Mouse (Mus musculus) lung, embryonic 14.5 days (tissue): Measurements from ENCODE around the gene Rab5c. TPM values are rescaled to one million over a fixed set of nuclear protein-coding genes. Genes with fewer than 3 reads are reported as not detected.

Source experiments
- ATAC-seq: fragments of 200-750 bp; cut with Nextera tagmentation; 2 replicates; pipeline ENCODE4 v1.8.0; 2017; ENCODE audit warnings: mild to moderate bottlenecking, moderate TSS enrichment, moderate library complexity; ENCODE audit not compliant: insufficient read depth
- DNase-seq: peaks from one replicate; pipeline ENCODE4 v3.0.0-alpha.2; 2015
- H3K27ac ChIP-seq: fragments of 300-500 bp; sonication (generic); 2 replicates; pipeline ENCODE4 v1.5.1; 2014; ENCODE audit warnings: low read depth, mild to moderate bottlenecking, moderate library complexity
- H3K27me3 ChIP-seq: fragments of 300-500 bp; sonication (generic); 2 replicates; pipeline ENCODE4 v1.6.1; 2014; ENCODE audit warnings: low read length, control low read depth; ENCODE audit not compliant: insufficient read depth
- H3K36me3 ChIP-seq: fragments of 300-500 bp; sonication (generic); 2 replicates; pipeline ENCODE4 v1.6.1; 2014; ENCODE audit warnings: control low read depth; ENCODE audit not compliant: insufficient read depth
- H3K4me1 ChIP-seq: fragments of 300-500 bp; sonication (generic); 2 replicates; pipeline ENCODE4 v1.6.1; 2014; ENCODE audit warnings: antibody characterized with exemption, control low read depth; ENCODE audit not compliant: insufficient read depth
- H3K4me2 ChIP-seq: fragments of 300-500 bp; sonication (generic); 2 replicates; pipeline ENCODE4 v1.6.1; 2014; ENCODE audit warnings: mild to moderate bottlenecking
- H3K4me3 ChIP-seq: fragments of 300-500 bp; sonication (generic); 2 replicates; pipeline ENCODE4 v1.5.1; 2014; ENCODE audit warnings: low read depth, low read length
- H3K9ac ChIP-seq: fragments of 300-500 bp; sonication (generic); 2 replicates; pipeline ENCODE4 v1.6.1; 2014
- H3K9me3 ChIP-seq: fragments of 300-500 bp; sonication (generic); 2 replicates; pipeline ENCODE4 v1.6.1; 2016; ENCODE audit warnings: low read depth, low read length, control low read depth
- CTCF ChIP-seq: IDR thresholded peaks from 2 replicates; pipeline ENCODE4 v1.5.1; 2016; ENCODE audit warnings: antibody characterized with exemption, low read depth
- WGBS: fragments of 180-500 bp; shearing (Covaris S2); extraction: QIAGEN DNeasy Blood & Tissue Kit; methylation state at CpG from one replicate; pipeline ENCODE4 v1.1.7; 2014; 5-methylcytosine and 5-hydroxymethylcytosine counted together
- polyA plus RNA-seq: library from polyadenylated mRNA; unstranded; fragments of >200 nt; fragmentation: Nextera tagmentation; extraction: Ambion mirVana; gene quantifications from 2 replicates; pipeline ENCODE4 v1.2.1, GENCODE M21; 2014

Rab5c gene
- polyA plus RNA-seq, 1 experiment from 2014 or later = 49.9 TPM

DNA sequence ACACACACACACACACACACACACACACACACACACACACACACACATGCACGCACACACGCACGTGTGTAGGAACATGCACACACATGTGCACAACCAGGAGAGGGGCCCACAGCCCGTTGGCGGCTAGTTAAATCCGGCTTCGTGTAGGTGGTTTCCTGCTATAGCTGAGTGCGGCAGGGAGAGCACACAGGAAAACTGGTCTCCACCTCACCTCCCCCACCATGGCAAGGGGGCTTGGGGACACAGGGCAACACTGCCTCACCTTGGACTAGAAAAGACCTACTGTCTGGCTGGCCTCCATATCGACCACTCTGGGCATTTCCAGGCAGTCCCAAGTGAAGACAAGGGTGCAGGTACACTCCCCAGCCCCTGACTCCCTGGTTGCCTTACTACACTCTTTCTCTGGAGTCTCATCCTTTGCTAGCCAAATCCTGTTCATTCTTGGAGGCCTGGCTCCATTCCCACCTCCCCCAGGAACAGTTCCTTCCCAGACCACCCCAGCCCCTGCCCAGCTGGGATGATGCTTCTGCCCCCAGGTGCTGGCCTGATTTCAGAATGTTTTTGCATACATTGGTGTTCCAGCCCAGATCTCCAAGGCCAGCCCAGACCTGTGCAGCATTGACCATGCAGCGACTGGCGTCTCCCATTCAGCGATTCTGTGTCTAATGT is 16.1 kb upstream of the Rab5c start:
- Histone ChIP-seq H3K36me3 (no peaks in the 10 kb centered on the region), H3K4me2 (no peak overlapping the region), H3K9ac (no peak overlapping the region), H3K9me3 (no peaks in the 10 kb centered on the region), H3K27me3 (peaks cover 27% of the 10 kb centered on the region), H3K4me1 (no peaks in the 10 kb centered on the region), H3K27ac (no peak overlapping the region), H3K4me3 (no peak overlapping the region)
- WGBS = 79% methylated on average over 12 of the region's 12 CpGs
- no peak for TF ChIP-seq CTCF
- DNase-seq = no peak
- ATAC-seq = no peak

GRCm38 (mm10) chr11:100752294-100752693 is 14.3 kb upstream of the Rab5c start:
- no peaks in the 10 kb centered on the region for H3K9me3 ChIP-seq
- H3K4me2 ChIP-seq = no peak overlapping the region
- DNase-seq = no peak
- H3K9ac ChIP-seq = no peak overlapping the region
- WGBS = 32% methylated on average over 10 of the region's 10 CpGs
- no peak for TF ChIP-seq CTCF
- H3K27ac ChIP-seq = no peak overlapping the region
- H3K4me1 ChIP-seq = no peaks in the 10 kb centered on the region
- no peaks in the 10 kb centered on the region for H3K36me3 ChIP-seq
- H3K27me3 ChIP-seq = peaks cover 20% of the 10 kb centered on the region; the same call in 1 of the 2 replicates
- ATAC-seq = no peak
- H3K4me3 ChIP-seq = no peak overlapping the region

DNA sequence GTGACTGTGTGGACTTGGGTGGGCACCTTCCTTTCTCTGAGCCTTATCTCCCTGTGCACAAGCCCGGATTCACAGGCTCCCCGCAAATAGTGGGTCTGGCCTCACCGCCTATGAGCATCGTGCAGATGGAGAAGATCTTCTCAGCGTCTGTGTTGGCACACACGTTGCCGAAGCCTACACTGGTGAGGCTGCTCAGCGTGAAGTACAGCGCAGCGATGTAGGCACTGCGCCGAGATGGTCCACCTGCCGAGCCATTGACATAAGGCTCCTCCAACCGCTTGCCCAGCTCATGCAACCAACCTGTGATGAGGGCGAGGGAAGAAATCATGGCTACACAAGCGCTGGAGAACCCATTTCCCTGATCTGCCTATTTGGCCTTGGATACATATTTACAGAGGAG is 12.1 kb upstream of the Rab5c start:
- Histone ChIP-seq H3K27ac (no peak overlapping the region), H3K4me3 (no peak overlapping the region), H3K4me2 (no peak overlapping the region), H3K36me3 (no peaks in the 10 kb centered on the region), H3K9me3 (no peaks in the 10 kb centered on the region), H3K27me3 (peaks cover 20% of the 10 kb centered on the region; the same call in 1 of the 2 replicates), H3K9ac (no peak overlapping the region), H3K4me1 (no peaks in the 10 kb centered on the region)
- 86% methylated on average over 16 of the region's 16 CpGs for WGBS
- no peak for DNase-seq
- no peak for ATAC-seq
- TF ChIP-seq CTCF = no peak

DNA sequence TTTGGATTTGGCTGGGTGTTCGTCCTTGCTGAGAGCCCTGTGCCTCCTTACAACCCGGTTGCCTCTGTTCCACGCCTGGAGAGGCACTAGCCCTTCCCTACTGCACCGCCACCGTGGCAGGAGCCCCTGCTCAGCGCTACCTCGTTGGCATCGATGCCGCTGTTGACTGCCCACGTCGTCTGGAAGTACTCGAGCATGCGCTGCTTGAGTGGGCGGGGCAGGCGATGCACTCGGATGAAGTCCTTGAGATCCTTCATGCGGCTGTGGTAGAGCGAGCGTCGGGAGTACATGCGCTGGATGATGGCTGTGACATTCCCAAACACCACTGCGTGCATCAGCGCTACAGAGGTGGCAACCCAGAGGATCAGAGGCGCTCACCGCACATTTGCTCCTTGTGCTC is 11.5 kb upstream of the Rab5c start:
- Histone ChIP-seq H3K36me3 (no peaks in the 10 kb centered on the region), H3K4me3 (no peak overlapping the region), H3K27me3 (peaks cover 20% of the 10 kb centered on the region; the same call in 1 of the 2 replicates), H3K9me3 (no peaks in the 10 kb centered on the region), H3K4me1 (no peaks in the 10 kb centered on the region), H3K9ac (no peak overlapping the region), H3K4me2 (no peak overlapping the region), H3K27ac (no peak overlapping the region)
- WGBS = 33% methylated on average over 25 of the region's 25 CpGs
- no peak for DNase-seq
- TF ChIP-seq CTCF = no peak
- ATAC-seq = no peak

DNA sequence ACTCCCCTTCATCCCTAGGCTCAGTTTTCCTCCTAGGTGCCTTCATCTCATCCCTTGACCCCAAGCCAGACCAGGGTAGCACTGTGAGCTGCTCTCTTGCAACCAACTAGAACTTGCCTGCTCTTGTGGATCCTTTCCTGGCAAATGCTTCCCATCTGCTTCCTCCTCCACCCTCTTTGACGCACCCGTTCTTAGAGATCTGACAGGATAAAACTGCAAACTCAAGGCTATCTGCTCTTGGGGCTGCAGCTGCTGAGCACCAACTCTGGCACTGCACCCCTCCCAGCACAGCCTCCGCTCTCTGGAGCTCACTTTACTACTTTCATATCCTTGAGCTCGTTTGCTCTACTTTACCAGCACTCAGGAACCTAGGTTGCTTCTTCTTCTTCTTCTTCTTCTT is 10.6 kb upstream of the Rab5c start:
- Histone ChIP-seq H3K27me3 (peaks cover 20% of the 10 kb centered on the region; the same call in 1 of the 2 replicates), H3K4me3 (no peak overlapping the region), H3K4me1 (no peaks in the 10 kb centered on the region), H3K4me2 (no peak overlapping the region), H3K9me3 (no peaks in the 10 kb centered on the region), H3K36me3 (no peaks in the 10 kb centered on the region), H3K27ac (no peak overlapping the region), H3K9ac (no peak overlapping the region)
- ATAC-seq = no peak
- TF ChIP-seq CTCF = no peak
- DNase-seq = no peak
- WGBS = 67% methylated on average over 4 of the region's 4 CpGs

- Histone ChIP-seq H3K4me2 (no peak overlapping the region), H3K9ac (no peak overlapping the region), H3K9me3 (no peaks in the 10 kb centered on the region), H3K27me3 (peaks cover 14% of the 10 kb centered on the region; the same call in 1 of the 2 replicates), H3K4me3 (no peak overlapping the region), H3K27ac (no peak overlapping the region), H3K4me1 (no peaks in the 10 kb centered on the region), H3K36me3 (no peaks in the 10 kb centered on the region)
- 60% methylated on average over 5 of the region's 5 CpGs for WGBS
- no peak for TF ChIP-seq CTCF
- DNase-seq (no peak), ATAC-seq (no peak)
These were observed 9.1 kb upstream of the Rab5c start for GRCm38 (mm10) chr11:100747114-100747513.

- peaks cover 14% of the 10 kb centered on the region; the same call in 1 of the 2 replicates for H3K27me3 ChIP-seq
- no peak overlapping the region for H3K27ac ChIP-seq
- no peaks in the 10 kb centered on the region for H3K9me3 ChIP-seq
- no peak overlapping the region for H3K9ac ChIP-seq
- H3K4me1 ChIP-seq = no peaks in the 10 kb centered on the region
- no peak for TF ChIP-seq CTCF
- DNase-seq (no peak), ATAC-seq (no peak)
- WGBS = 81% methylated on average over 10 of the region's 10 CpGs
- no peaks in the 10 kb centered on the region for H3K36me3 ChIP-seq
- H3K4me3 ChIP-seq = no peak overlapping the region
- H3K4me2 ChIP-seq = no peak overlapping the region
These were observed 8.5 kb upstream of the Rab5c start for GRCm38 (mm10) chr11:100746546-100746945.
